Mouse (Mus musculus): ENCODE measurements at regions not wholly inside any gene's neighbourhood (a gene's known extent, or its start where the extent isn't known, plus 50 kb on each side); places are given as distances from the start of the nearest gene placed in this dataset.

- H3K4me2 ChIP-seq (replicated peaks; ENCODE audit: low read depth) = no peak overlapping the region
- 0 out of 2 replicates have a peak, but pooled peaks cover 4% of the 10 kb centered on the region for H3K4me1 ChIP-seq (replicated peaks; ENCODE audit: control insufficient read depth, insufficient read depth, low read length)
- H3K27ac ChIP-seq (ENCODE audit: low read depth, low read length) = no peak overlapping the region
- H3K27me3 ChIP-seq (replicated peaks; ENCODE audit: control insufficient read depth, insufficient read depth, low read length) = no peaks in the 10 kb centered on the region
- no peak overlapping the region for H3K9ac ChIP-seq (ENCODE audit: low read depth, low read length)
- H3K36me3 ChIP-seq (ENCODE audit: control insufficient read depth, insufficient read depth) = no peaks in the 10 kb centered on the region
- no peaks in the 10 kb centered on the region for H3K9me3 ChIP-seq (ENCODE audit: control insufficient read depth)
- H3K4me3 ChIP-seq (ENCODE audit: low read depth, low read length) = no peak overlapping the region
- 90% methylated on average over 10 of the region's 10 CpGs for WGBS
- TF ChIP-seq CTCF (IDR thresholded peaks at IDR 0.05; ENCODE audit: low read depth) = no peak
- no peak for ATAC-seq
Observed at GRCm38 (mm10) chr5:119355471-119355870, 315.0 kb upstream of the Tbx3 start.

DNA sequence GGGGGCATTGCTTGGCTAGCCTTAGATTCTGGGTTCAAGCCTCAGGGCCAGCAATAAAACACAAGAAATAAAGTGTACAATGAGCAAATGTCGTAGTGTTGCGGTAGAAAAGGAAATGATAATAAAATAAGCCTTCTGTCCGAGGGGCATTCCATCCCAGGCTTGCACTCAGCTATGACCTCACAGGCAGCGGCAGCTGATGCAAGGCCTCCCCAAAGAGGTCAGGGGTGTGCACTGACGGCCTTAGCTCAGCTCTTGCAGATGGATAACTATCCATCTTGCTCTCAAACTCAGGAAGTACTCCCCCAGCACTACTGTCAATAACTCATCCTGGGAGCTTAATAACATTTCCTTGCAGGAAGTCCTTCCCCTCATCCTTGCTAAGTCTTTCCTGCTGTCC, 314.4 kb upstream of the Tbx3 start:
- 53% methylated on average over 5 of the region's 5 CpGs for WGBS
- Histone ChIP-seq H3K9ac (ENCODE audit: low read depth, low read length) (no peak overlapping the region), H3K36me3 (ENCODE audit: control insufficient read depth, insufficient read depth) (no peaks in the 10 kb centered on the region), H3K4me3 (ENCODE audit: low read depth, low read length) (no peak overlapping the region), H3K4me1 (replicated peaks; ENCODE audit: control insufficient read depth, insufficient read depth, low read length) (0 out of 2 replicates have a peak, but pooled peaks cover 4% of the 10 kb centered on the region), H3K9me3 (ENCODE audit: control insufficient read depth) (no peaks in the 10 kb centered on the region), H3K4me2 (replicated peaks; ENCODE audit: low read depth) (no peak overlapping the region), H3K27ac (ENCODE audit: low read depth, low read length) (no peak overlapping the region), H3K27me3 (replicated peaks; ENCODE audit: control insufficient read depth, insufficient read depth, low read length) (no peaks in the 10 kb centered on the region)
- TF ChIP-seq CTCF (IDR thresholded peaks at IDR 0.05; ENCODE audit: low read depth) = no peak
- ATAC-seq = no peak

DNA sequence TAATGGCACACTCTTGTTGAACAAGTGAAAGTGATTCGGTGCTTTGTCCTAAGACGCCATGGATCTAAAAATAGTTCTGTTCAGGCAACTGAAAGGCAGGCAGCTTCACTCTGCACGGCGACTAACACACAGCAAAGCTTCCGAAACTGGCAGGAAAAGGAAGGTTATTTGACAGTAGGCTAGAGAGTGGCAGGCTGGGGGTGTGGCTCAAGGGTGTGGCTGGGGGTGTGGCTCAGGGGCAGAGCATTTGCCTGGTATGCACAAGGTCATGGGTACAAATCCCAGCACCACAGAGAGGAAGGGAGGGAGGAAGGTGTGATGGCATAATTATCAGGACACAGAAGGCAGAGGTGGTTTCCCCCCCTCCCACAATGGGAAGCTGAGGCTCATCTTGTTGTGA, 310.8 kb upstream of the Tbx3 start:
- no peak for ATAC-seq
- no peak overlapping the region for H3K27ac ChIP-seq (ENCODE audit: low read depth, low read length)
- peak overlapping the region; percentile 32; the same call in 1 of the 2 replicates for H3K4me2 ChIP-seq (replicated peaks; ENCODE audit: low read depth)
- H3K4me1 ChIP-seq (replicated peaks; ENCODE audit: control insufficient read depth, insufficient read depth, low read length) = peaks cover 10% of the 10 kb centered on the region
- no peak overlapping the region for H3K9ac ChIP-seq (ENCODE audit: low read depth, low read length)
- no peak for TF ChIP-seq CTCF (IDR thresholded peaks at IDR 0.05; ENCODE audit: low read depth)
- H3K27me3 ChIP-seq (replicated peaks; ENCODE audit: control insufficient read depth, insufficient read depth, low read length) = no peaks in the 10 kb centered on the region
- no peak overlapping the region for H3K4me3 ChIP-seq (ENCODE audit: low read depth, low read length)
- no peaks in the 10 kb centered on the region for H3K9me3 ChIP-seq (ENCODE audit: control insufficient read depth)
- WGBS = 17% methylated on average over 5 of the region's 5 CpGs
- H3K36me3 ChIP-seq (ENCODE audit: control insufficient read depth, insufficient read depth) = no peaks in the 10 kb centered on the region

GRCm38 (mm10) chr5:119360351-119360750, 310.1 kb upstream of the Tbx3 start:
- Histone ChIP-seq H3K9ac (ENCODE audit: low read depth, low read length) (no peak overlapping the region), H3K27ac (ENCODE audit: low read depth, low read length) (no peak overlapping the region), H3K4me2 (replicated peaks; ENCODE audit: low read depth) (no peak overlapping the region), H3K9me3 (ENCODE audit: control insufficient read depth) (no peaks in the 10 kb centered on the region), H3K4me3 (ENCODE audit: low read depth, low read length) (no peak overlapping the region), H3K36me3 (ENCODE audit: control insufficient read depth, insufficient read depth) (no peaks in the 10 kb centered on the region), H3K4me1 (replicated peaks; ENCODE audit: control insufficient read depth, insufficient read depth, low read length) (peaks cover 10% of the 10 kb centered on the region), H3K27me3 (replicated peaks; ENCODE audit: control insufficient read depth, insufficient read depth, low read length) (no peaks in the 10 kb centered on the region)
- ATAC-seq = no peak
- 96% methylated on average over 2 of the region's 2 CpGs for WGBS
- TF ChIP-seq CTCF (IDR thresholded peaks at IDR 0.05; ENCODE audit: low read depth) = peak; percentile 27; the same call in 1 of the 2 replicates

DNA sequence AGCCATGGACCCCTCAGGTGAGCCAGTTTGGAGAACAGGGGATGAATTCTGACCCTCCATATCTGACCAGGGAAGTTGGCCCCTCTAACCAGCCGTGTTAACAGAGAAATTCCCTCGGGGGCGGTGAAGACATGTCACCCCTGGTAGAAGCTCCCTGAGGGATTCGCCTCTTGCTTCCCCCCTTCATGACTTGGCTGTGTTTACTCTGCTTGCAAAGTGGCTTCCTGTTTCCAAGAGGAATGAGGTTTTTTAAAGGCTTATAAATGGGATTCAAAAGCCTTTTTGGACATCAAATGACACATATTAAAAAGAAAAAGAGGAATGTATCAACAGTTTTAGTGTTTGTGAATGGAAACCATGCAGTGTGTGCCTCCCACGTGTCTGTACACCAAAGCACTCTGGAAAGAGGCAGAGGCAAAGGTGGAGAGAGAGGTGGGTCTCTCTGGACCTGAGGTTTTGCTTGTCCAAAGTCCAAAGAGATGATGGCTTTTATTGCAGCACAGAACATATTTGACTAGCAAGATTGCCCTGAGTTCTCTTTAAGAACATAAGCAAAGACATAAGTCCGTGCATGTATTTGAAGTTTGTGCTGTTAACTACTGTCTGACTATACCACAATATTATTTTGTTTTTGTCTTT, 308.9 kb upstream of the Tbx3 start:
- Histone ChIP-seq H3K4me2 (replicated peaks; ENCODE audit: low read depth) (peak overlapping the region; percentile 9; the same call in 1 of the 2 replicates), H3K27ac (ENCODE audit: low read depth, low read length) (no peak overlapping the region), H3K27me3 (replicated peaks; ENCODE audit: control insufficient read depth, insufficient read depth, low read length) (no peaks in the 10 kb centered on the region), H3K4me1 (replicated peaks; ENCODE audit: control insufficient read depth, insufficient read depth, low read length) (peaks cover 10% of the 10 kb centered on the region), H3K9ac (ENCODE audit: low read depth, low read length) (no peak overlapping the region), H3K9me3 (ENCODE audit: control insufficient read depth) (no peaks in the 10 kb centered on the region), H3K4me3 (ENCODE audit: low read depth, low read length) (no peak overlapping the region), H3K36me3 (ENCODE audit: control insufficient read depth, insufficient read depth) (no peaks in the 10 kb centered on the region)
- no peak for ATAC-seq
- TF ChIP-seq CTCF (IDR thresholded peaks at IDR 0.05; ENCODE audit: low read depth) = no peak
- WGBS = 24% methylated on average over 6 of the region's 6 CpGs

DNA sequence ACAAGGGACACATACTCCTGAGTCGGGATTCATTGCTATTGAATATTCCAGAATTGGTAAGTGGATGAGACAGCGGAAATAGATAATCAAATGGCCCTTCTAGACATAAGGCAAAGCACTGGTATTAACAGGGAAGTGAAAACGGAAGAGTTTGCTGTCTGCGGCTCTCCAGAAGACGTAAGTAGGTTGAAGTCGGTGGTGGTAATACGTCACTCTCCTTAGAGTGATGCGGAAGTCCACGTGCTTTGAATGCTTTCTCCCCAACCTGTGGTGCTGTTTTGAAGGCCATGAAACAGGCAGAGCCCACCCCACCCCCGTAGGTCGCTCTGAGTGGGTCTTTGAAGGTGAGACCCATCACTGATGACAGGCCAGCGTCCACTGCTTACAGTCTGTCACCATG, 308.0 kb upstream of the Tbx3 start:
- H3K27me3 ChIP-seq (replicated peaks; ENCODE audit: control insufficient read depth, insufficient read depth, low read length) = no peaks in the 10 kb centered on the region
- no peak overlapping the region; the same call in 1 of the 2 replicates for H3K4me2 ChIP-seq (replicated peaks; ENCODE audit: low read depth)
- H3K9ac ChIP-seq (ENCODE audit: low read depth, low read length) = no peak overlapping the region
- peaks cover 10% of the 10 kb centered on the region for H3K4me1 ChIP-seq (replicated peaks; ENCODE audit: control insufficient read depth, insufficient read depth, low read length)
- no peak for ATAC-seq
- no peak for TF ChIP-seq CTCF (IDR thresholded peaks at IDR 0.05; ENCODE audit: low read depth)
- H3K27ac ChIP-seq (ENCODE audit: low read depth, low read length) = no peak overlapping the region
- no peaks in the 10 kb centered on the region for H3K9me3 ChIP-seq (ENCODE audit: control insufficient read depth)
- no peak overlapping the region for H3K4me3 ChIP-seq (ENCODE audit: low read depth, low read length)
- 72% methylated on average over 12 of the region's 12 CpGs for WGBS
- H3K36me3 ChIP-seq (ENCODE audit: control insufficient read depth, insufficient read depth) = no peaks in the 10 kb centered on the region
